Mouse (Mus musculus): ENCODE data around the gene Crabp2. TPM values are rescaled to one million over a fixed set of nuclear protein-coding genes. Genes with fewer than 3 reads are reported as not detected.

Crabp2 gene
- polyA plus RNA-seq, 1 experiment: 0.08 TPM

- no peaks in the 10 kb centered on the region for H3K36me3 ChIP-seq (ENCODE audit: control insufficient read depth, insufficient read depth, low read length)
- no peak for DNase-seq (ENCODE audit: low read depth in 1 of 2, low spot score in 2 of 2)
- peaks cover 16% of the 10 kb centered on the region for H3K27me3 ChIP-seq (ENCODE audit: control insufficient read depth, insufficient read depth, low read length)
- no peak overlapping the region for H3K4me3 ChIP-seq (ENCODE audit: extremely low read depth, insufficient read depth, insufficient read length)
- TF ChIP-seq POLR2A (IDR thresholded peaks at IDR 0.05; ENCODE audit: low read depth, low read length): no peak
- WGBS: 88% methylated on average over 14 of the region's 14 CpGs
- H3K27ac ChIP-seq (ENCODE audit: insufficient read depth, low read length): no peak overlapping the region
- peaks cover 9% of the 10 kb centered on the region for H3K4me1 ChIP-seq (ENCODE audit: control insufficient read depth, insufficient read depth, insufficient read length)
These were observed 25.3 kb downstream of the Crabp2 start for GRCm38 (mm10) chr3:87973593-87974380.

- H3K27me3 ChIP-seq (ENCODE audit: control insufficient read depth, insufficient read depth, low read length): peaks cover 16% of the 10 kb centered on the region
- peaks cover 9% of the 10 kb centered on the region for H3K4me1 ChIP-seq (ENCODE audit: control insufficient read depth, insufficient read depth, insufficient read length)
- WGBS: 87% methylated on average over 12 of the region's 12 CpGs
- no peak overlapping the region for H3K27ac ChIP-seq (ENCODE audit: insufficient read depth, low read length)
- DNase-seq (ENCODE audit: low read depth in 1 of 2, low spot score in 2 of 2): no peak
- H3K4me3 ChIP-seq (ENCODE audit: extremely low read depth, insufficient read depth, insufficient read length): no peak overlapping the region
- H3K36me3 ChIP-seq (ENCODE audit: control insufficient read depth, insufficient read depth, low read length): no peaks in the 10 kb centered on the region
- no peak for TF ChIP-seq POLR2A (IDR thresholded peaks at IDR 0.05; ENCODE audit: low read depth, low read length)
- TF ChIP-seq CTCF (IDR thresholded peaks at IDR 0.05; ENCODE audit: extremely low read depth, insufficient read depth, insufficient read length, insufficient replicate concordance): no peak
These were observed 26.0 kb downstream of the Crabp2 start for GRCm38 (mm10) chr3:87974381-87974987.

- no peak overlapping the region for H3K27ac ChIP-seq (ENCODE audit: insufficient read depth, low read length)
- TF ChIP-seq POLR2A (IDR thresholded peaks at IDR 0.05; ENCODE audit: low read depth, low read length): no peak
- H3K27me3 ChIP-seq (ENCODE audit: control insufficient read depth, insufficient read depth, low read length): no peaks in the 10 kb centered on the region
- 95% methylated on average over 5 of the region's 5 CpGs for WGBS
- no peak for DNase-seq (ENCODE audit: low read depth in 1 of 2, low spot score in 2 of 2)
- no peak overlapping the region for H3K4me3 ChIP-seq (ENCODE audit: extremely low read depth, insufficient read depth, insufficient read length)
- peaks cover 16% of the 10 kb centered on the region; the same call in 1 of the 2 replicates for H3K4me1 ChIP-seq (ENCODE audit: control insufficient read depth, insufficient read depth, insufficient read length)
- no peaks in the 10 kb centered on the region for H3K36me3 ChIP-seq (ENCODE audit: control insufficient read depth, insufficient read depth, low read length)
These were observed 31.0 kb downstream of the Crabp2 start for GRCm38 (mm10) chr3:87979493-87979892.

- DNase-seq (ENCODE audit: low read depth in 1 of 2, low spot score in 2 of 2): no peak
- no peaks in the 10 kb centered on the region for H3K36me3 ChIP-seq (ENCODE audit: control insufficient read depth, insufficient read depth, low read length)
- H3K4me3 ChIP-seq (ENCODE audit: extremely low read depth, insufficient read depth, insufficient read length): no peak overlapping the region
- TF ChIP-seq CTCF (IDR thresholded peaks at IDR 0.05; ENCODE audit: extremely low read depth, insufficient read depth, insufficient read length, insufficient replicate concordance) (no peak), POLR2A (IDR thresholded peaks at IDR 0.05; ENCODE audit: low read depth, low read length) (no peak)
- no peak overlapping the region for H3K27ac ChIP-seq (ENCODE audit: insufficient read depth, low read length)
- peaks cover 16% of the 10 kb centered on the region; the same call in 1 of the 2 replicates for H3K4me1 ChIP-seq (ENCODE audit: control insufficient read depth, insufficient read depth, insufficient read length)
- H3K27me3 ChIP-seq (ENCODE audit: control insufficient read depth, insufficient read depth, low read length): no peaks in the 10 kb centered on the region
- WGBS: 88% methylated on average over 3 of the region's 3 CpGs
These were observed 31.6 kb downstream of the Crabp2 start for GRCm38 (mm10) chr3:87980085-87980484.

- H3K4me3 ChIP-seq (ENCODE audit: extremely low read depth, insufficient read depth, insufficient read length): no peak overlapping the region
- 93% methylated on average over 5 of the region's 5 CpGs for WGBS
- no peak for TF ChIP-seq POLR2A (IDR thresholded peaks at IDR 0.05; ENCODE audit: low read depth, low read length)
- TF ChIP-seq CTCF (IDR thresholded peaks at IDR 0.05; ENCODE audit: extremely low read depth, insufficient read depth, insufficient read length, insufficient replicate concordance): no peak
- no peaks in the 10 kb centered on the region for H3K36me3 ChIP-seq (ENCODE audit: control insufficient read depth, insufficient read depth, low read length)
- H3K27ac ChIP-seq (ENCODE audit: insufficient read depth, low read length): no peak overlapping the region
- no peaks in the 10 kb centered on the region for H3K27me3 ChIP-seq (ENCODE audit: control insufficient read depth, insufficient read depth, low read length)
- H3K4me1 ChIP-seq (ENCODE audit: control insufficient read depth, insufficient read depth, insufficient read length): peaks cover 16% of the 10 kb centered on the region; the same call in 1 of the 2 replicates
- DNase-seq (ENCODE audit: low read depth in 1 of 2, low spot score in 2 of 2): no peak
These were observed 32.3 kb downstream of the Crabp2 start for GRCm38 (mm10) chr3:87980728-87981127.

- DNase-seq (ENCODE audit: low read depth in 1 of 2, low spot score in 2 of 2): no peak
- Histone ChIP-seq H3K4me1 (ENCODE audit: control insufficient read depth, insufficient read depth, insufficient read length) (peaks cover 16% of the 10 kb centered on the region; the same call in 1 of the 2 replicates), H3K36me3 (ENCODE audit: control insufficient read depth, insufficient read depth, low read length) (no peaks in the 10 kb centered on the region), H3K27me3 (ENCODE audit: control insufficient read depth, insufficient read depth, low read length) (no peaks in the 10 kb centered on the region), H3K4me3 (ENCODE audit: extremely low read depth, insufficient read depth, insufficient read length) (no peak overlapping the region), H3K27ac (ENCODE audit: insufficient read depth, low read length) (no peak overlapping the region)
- 89% methylated on average over 6 of the region's 6 CpGs for WGBS
- TF ChIP-seq CTCF (IDR thresholded peaks at IDR 0.05; ENCODE audit: extremely low read depth, insufficient read depth, insufficient read length, insufficient replicate concordance): no peak
These were observed 32.8 kb downstream of the Crabp2 start for GRCm38 (mm10) chr3:87981214-87981760.

Measured in spleen, adult 2 months (tissue).